Mouse (Mus musculus): ENCODE measurements around the gene Arxes2. TPM values are rescaled to one million over a fixed set of nuclear protein-coding genes. Genes with fewer than 3 reads are reported as not detected.
"Not testable (repeated sequence)": the region's sequence is repeated elsewhere in the genome, so short reads cannot be mapped to it uniquely, and the experiment has no call there.

Gene Arxes2
- polyA plus RNA-seq, 1 experiment, result not detected

GRCm38 (mm10) chrX:135973597-135974423, 19.8 kb upstream of the Arxes2 start:
- 59% methylated on average over 10 of the region's 10 CpGs for WGBS

GRCm38 (mm10) chrX:135974424-135975225, 19.0 kb upstream of the Arxes2 start:
- no peak overlapping the region for H3K27ac ChIP-seq (ENCODE audit: insufficient read depth, low read depth, low read length)
- TF ChIP-seq CTCF (IDR thresholded peaks at IDR 0.05; ENCODE audit: insufficient read depth, low read depth, low read length) (no peak), POLR2A (IDR thresholded peaks at IDR 0.05; ENCODE audit: insufficient read depth, low read depth, low read length) (no peak)
- peak overlapping the region; percentile 22; the same call in 1 of the 2 replicates for H3K4me3 ChIP-seq (ENCODE audit: insufficient read depth, low read depth, low read length)
- WGBS, result 39% methylated on average over 20 of the region's 20 CpGs
- H3K4me1 ChIP-seq (ENCODE audit: control insufficient read depth, insufficient read depth, low read length), result no peaks in the 10 kb centered on the region

More at GRCm38 (mm10) chrX:135973597-135974423, 19.8 kb upstream of the Arxes2 start:
- Histone ChIP-seq H3K27ac (ENCODE audit: insufficient read depth, low read depth, low read length) (no peak overlapping the region), H3K4me3 (ENCODE audit: insufficient read depth, low read depth, low read length) (no peak overlapping the region), H3K4me1 (ENCODE audit: control insufficient read depth, insufficient read depth, low read length) (no peaks in the 10 kb centered on the region)
- TF ChIP-seq CTCF (IDR thresholded peaks at IDR 0.05; ENCODE audit: insufficient read depth, low read depth, low read length) (no peak), POLR2A (IDR thresholded peaks at IDR 0.05; ENCODE audit: insufficient read depth, low read depth, low read length) (no peak)

- WGBS, result 19% methylated on average over 8 of the region's 8 CpGs
- TF ChIP-seq CTCF (IDR thresholded peaks at IDR 0.05; ENCODE audit: insufficient read depth, low read depth, low read length), result no peak
- no peak for TF ChIP-seq POLR2A (IDR thresholded peaks at IDR 0.05; ENCODE audit: insufficient read depth, low read depth, low read length)
- Histone ChIP-seq H3K4me1 (ENCODE audit: control insufficient read depth, insufficient read depth, low read length) (no peaks in the 10 kb centered on the region), H3K4me3 (ENCODE audit: insufficient read depth, low read depth, low read length) (no peak overlapping the region), H3K27ac (ENCODE audit: insufficient read depth, low read depth, low read length) (no peak overlapping the region)
Observed at GRCm38 (mm10) chrX:135975226-135975552, 18.4 kb upstream of the Arxes2 start.

GRCm38 (mm10) chrX:135984539-135985260, 8.9 kb upstream of the Arxes2 start:
- no peak for TF ChIP-seq POLR2A (IDR thresholded peaks at IDR 0.05; ENCODE audit: insufficient read depth, low read depth, low read length)
- TF ChIP-seq CTCF (IDR thresholded peaks at IDR 0.05; ENCODE audit: insufficient read depth, low read depth, low read length), result no peak
- no peak overlapping the region for H3K4me3 ChIP-seq (ENCODE audit: insufficient read depth, low read depth, low read length)
- no peak overlapping the region; the same call in 1 of the 2 replicates for H3K27ac ChIP-seq (ENCODE audit: insufficient read depth, low read depth, low read length)
- WGBS, result 43% methylated on average over 6 of the region's 6 CpGs
- no peaks in the 10 kb centered on the region for H3K4me1 ChIP-seq (ENCODE audit: control insufficient read depth, insufficient read depth, low read length)

- TF ChIP-seq CTCF (IDR thresholded peaks at IDR 0.05; ENCODE audit: insufficient read depth, low read depth, low read length) (no peak), POLR2A (IDR thresholded peaks at IDR 0.05; ENCODE audit: insufficient read depth, low read depth, low read length) (no peak)
- Histone ChIP-seq H3K4me1 (ENCODE audit: control insufficient read depth, insufficient read depth, low read length) (no peaks in the 10 kb centered on the region), H3K4me3 (ENCODE audit: insufficient read depth, low read depth, low read length) (no peak overlapping the region)
Observed at GRCm38 (mm10) chrX:135986267-135986666, 7.4 kb upstream of the Arxes2 start.

GRCm38 (mm10) chrX:135990661-135991060, 3.0 kb upstream of the Arxes2 start:
- 82% methylated on average over 2 of the region's 2 CpGs for WGBS
- Histone ChIP-seq H3K4me1 (ENCODE audit: control insufficient read depth, insufficient read depth, low read length) (no peaks in the 10 kb centered on the region), H3K4me3 (ENCODE audit: insufficient read depth, low read depth, low read length) (no peak overlapping the region), H3K27ac (ENCODE audit: insufficient read depth, low read depth, low read length) (no peak overlapping the region)
- TF ChIP-seq CTCF (IDR thresholded peaks at IDR 0.05; ENCODE audit: insufficient read depth, low read depth, low read length), result no peak
- no peak for TF ChIP-seq POLR2A (IDR thresholded peaks at IDR 0.05; ENCODE audit: insufficient read depth, low read depth, low read length)

More at GRCm38 (mm10) chrX:135986267-135986666, 7.4 kb upstream of the Arxes2 start:
- WGBS, result 94% methylated on average over 3 of the region's 3 CpGs
- H3K27ac ChIP-seq (ENCODE audit: insufficient read depth, low read depth, low read length), result no peak overlapping the region

GRCm38 (mm10) chrX:135993192-135993594, 431 bp upstream of the Arxes2 start:
- H3K4me1 ChIP-seq (ENCODE audit: control insufficient read depth, insufficient read depth, low read length); H3K27ac ChIP-seq (ENCODE audit: insufficient read depth, low read depth, low read length): not testable (repeated sequence)
- peak overlapping the region; percentile 8; the same call in 1 of the 2 replicates for H3K4me3 ChIP-seq (ENCODE audit: insufficient read depth, low read depth, low read length)
- 52% methylated on average over 2 of the region's 3 CpGs for WGBS

- no peaks in the 10 kb centered on the region for H3K4me1 ChIP-seq (ENCODE audit: control insufficient read depth, insufficient read depth, low read length)
- no peak overlapping the region for H3K27ac ChIP-seq (ENCODE audit: insufficient read depth, low read depth, low read length)
- WGBS, result 28% methylated on average over 4 of the region's 5 CpGs
- TF ChIP-seq POLR2A (IDR thresholded peaks at IDR 0.05; ENCODE audit: insufficient read depth, low read depth, low read length) (no peak), CTCF (IDR thresholded peaks at IDR 0.05; ENCODE audit: insufficient read depth, low read depth, low read length) (no peak)
- H3K4me3 ChIP-seq (ENCODE audit: insufficient read depth, low read depth, low read length), result no peak overlapping the region
Observed at GRCm38 (mm10) chrX:136007199-136007843, 13.7 kb downstream of the Arxes2 start.

Measured in olfactory bulb, adult 2 months (tissue).